Mouse (Mus musculus) liver, embryonic 14.5 days (tissue): ENCODE data around the gene Rtn2.

Experiments
- CTCF ChIP-seq: IDR thresholded peaks from 2 replicates; pipeline ENCODE4 v1.5.1; 2016; ENCODE audit warnings: antibody characterized with exemption, low read depth, control low read depth
- EP300 ChIP-seq: IDR thresholded peaks from 2 replicates; pipeline ENCODE4 v1.6.1; 2016; ENCODE audit warnings: antibody characterized with exemption, low read depth

DNA sequence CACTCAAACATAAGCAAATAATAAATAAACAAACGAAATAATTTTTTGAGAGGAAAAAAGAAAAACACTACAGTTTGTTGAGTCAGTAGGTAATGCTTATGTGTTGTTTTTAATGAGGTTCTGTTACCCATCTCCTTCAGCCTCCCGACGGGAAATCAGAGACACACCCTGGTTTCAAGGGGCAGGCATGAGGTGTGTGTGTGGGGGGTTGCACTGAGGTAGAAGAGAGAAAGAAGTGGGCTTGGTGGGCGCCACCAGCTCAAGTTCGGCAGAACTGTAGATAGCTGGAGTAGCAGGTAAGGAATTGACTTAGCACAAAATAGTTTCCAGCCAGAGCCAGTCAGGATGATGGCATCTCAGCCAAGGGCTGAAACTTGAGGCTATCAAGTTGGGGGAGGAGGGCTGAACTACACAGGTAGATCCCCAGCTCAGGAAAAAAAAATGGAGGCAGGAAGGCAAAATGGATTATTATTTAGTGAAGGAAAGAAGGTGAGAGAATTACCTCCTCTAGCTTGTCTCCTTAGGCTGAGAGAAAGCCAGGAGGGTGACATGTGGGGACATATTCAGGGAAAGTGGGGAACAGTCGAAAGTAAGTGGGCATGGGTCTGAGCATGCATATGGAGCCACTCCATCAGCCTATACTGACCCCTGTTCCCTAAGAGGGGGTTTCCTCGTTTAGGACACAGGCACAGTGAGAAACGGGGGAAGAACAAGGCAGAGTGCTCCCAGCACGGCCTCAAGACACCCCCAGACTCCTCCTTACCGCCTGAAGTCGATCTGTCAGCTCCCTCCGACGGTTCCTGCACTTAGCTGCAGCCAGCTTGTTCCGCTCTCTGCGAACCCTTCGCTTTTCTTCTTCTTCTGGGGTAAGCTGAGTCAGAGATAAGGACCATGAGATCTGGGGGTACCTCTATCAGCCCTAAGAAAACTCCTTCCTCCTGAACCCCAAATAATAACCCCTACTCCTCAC is 23.7 kb downstream of the Rtn2 start:
- no peak for TF ChIP-seq CTCF
- TF ChIP-seq EP300, result no peak
